Comparison of ENCODE assay signal across 18 mouse cellular contexts in the genomic region with DNA sequence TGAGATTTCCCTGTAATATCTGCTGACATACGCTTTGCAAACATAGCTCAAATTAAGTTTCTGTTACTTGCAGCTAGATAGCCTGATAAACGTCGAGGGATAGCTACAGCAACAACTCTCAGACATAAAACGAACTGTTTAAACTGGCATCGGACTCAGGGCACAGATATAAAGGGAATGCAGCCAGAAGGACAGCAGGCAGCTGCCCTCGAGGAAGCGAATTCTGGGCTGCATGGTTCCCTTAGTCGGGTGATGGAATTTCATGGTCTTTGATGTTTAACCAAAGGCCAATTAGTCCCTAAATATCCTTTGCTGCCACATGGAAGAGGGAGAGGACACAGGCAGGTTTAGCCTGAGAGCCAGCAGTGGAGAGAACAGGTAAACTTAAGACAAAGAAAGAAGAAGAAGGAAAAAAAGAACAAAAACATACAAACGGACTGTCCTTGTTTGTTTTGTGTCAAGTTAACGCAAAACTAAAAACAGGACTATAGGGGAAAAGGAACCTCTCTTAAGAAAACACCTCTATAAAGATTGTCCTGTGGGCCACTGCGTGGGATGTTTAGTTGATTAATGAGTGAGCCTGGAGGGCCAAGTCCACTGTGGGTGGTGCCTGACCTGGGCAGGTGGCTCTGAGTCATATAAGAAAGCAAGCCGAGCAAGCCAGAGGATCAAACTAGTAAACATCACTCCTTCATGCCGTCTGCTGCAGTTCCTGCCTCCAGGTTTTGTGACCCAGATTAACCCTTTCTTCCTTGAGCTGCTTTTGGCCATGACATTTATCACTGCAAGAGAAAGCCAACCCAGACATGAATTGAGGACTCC.
A peak's percentile ranks its signal among the peaks of the same experiment; 100 is the strongest.
DNase-seq lines count a peak whose midpoint lies in the region; ATAC-seq and TF ChIP-seq lines count a peak whose summit lies in the region.
"Had no signal": no experiment of that assay in that cellular context is flagged by ENCODE, and none has a peak within 500 bp of the region (broad histone marks: within the 10 kb centered on the region; RNA-seq: fewer than 3 reads in every experiment).

No protein-coding gene starts in this region.

- peak; percentile 96 for ATAC-seq in intestine, postnatal 0 days
- peak; percentile 83 for ATAC-seq in kidney, postnatal 0 days (replicated peaks; ENCODE audit: low FRiP score, low read depth)
- peak; percentile 72; the same call in 1 of the 2 replicates for ATAC-seq in stomach, embryonic 15.5 days (ENCODE audit: insufficient read depth, low FRiP score, low read depth)
- ATAC-seq: activated CD4-positive, CD25-positive, alpha-beta regulatory T cell, adult 4 months; inflammation-experienced regulatory T-cells, adult 6 months had no signal

- no peak overlapping the region for H3K9ac ChIP-seq in intestine, postnatal 0 days (ENCODE audit: low read depth, low read length)
- H3K9ac ChIP-seq in kidney, postnatal 0 days (ENCODE audit: low read depth, low read length) = no peak overlapping the region
- no peak overlapping the region for H3K9ac ChIP-seq in stomach, embryonic 15.5 days
- H3K9ac ChIP-seq: lung, embryonic 14.5 days; midbrain, embryonic 12.5 days had no signal

- no peaks in the 10 kb centered on the region for H3K9me3 ChIP-seq in intestine, postnatal 0 days (ENCODE audit: control insufficient read depth)
- H3K9me3 ChIP-seq in kidney, postnatal 0 days (replicated peaks; ENCODE audit: low read length) = no peaks in the 10 kb centered on the region
- no peaks in the 10 kb centered on the region for H3K9me3 ChIP-seq in stomach, embryonic 15.5 days
- H3K9me3 ChIP-seq: midbrain, embryonic 12.5 days had no signal

- WGBS in intestine, postnatal 0 days = 30% methylated on average over 13 of the region's 13 CpGs
- WGBS in kidney, postnatal 0 days = 19% methylated on average over 13 of the region's 13 CpGs
- WGBS in stomach, embryonic 15.5 days = 48% methylated on average over 13 of the region's 13 CpGs

- TF ChIP-seq CTCF in intestine, postnatal 0 days (IDR thresholded peaks at IDR 0.05; ENCODE audit: low read depth) = no peak
- TF ChIP-seq CTCF in kidney, postnatal 0 days (IDR thresholded peaks at IDR 0.05; ENCODE audit: low read depth) = no peak

- H3K4me3 ChIP-seq in intestine, postnatal 0 days (ENCODE audit: low read depth, low read length) = no peak overlapping the region
- no peak overlapping the region for H3K4me3 ChIP-seq in kidney, postnatal 0 days (replicated peaks; ENCODE audit: low read depth, low read length)
- H3K4me3 ChIP-seq in stomach, embryonic 15.5 days (replicated peaks) = no peak overlapping the region
- H3K4me3 ChIP-seq: midbrain, embryonic 12.5 days had no signal

- H3K4me1 ChIP-seq in intestine, postnatal 0 days (replicated peaks; ENCODE audit: control insufficient read depth, insufficient read depth, low read length) = no peaks in the 10 kb centered on the region
- no peaks in the 10 kb centered on the region for H3K4me1 ChIP-seq in kidney, postnatal 0 days (replicated peaks; ENCODE audit: insufficient read depth, low read length)
- no peaks in the 10 kb centered on the region for H3K4me1 ChIP-seq in stomach, embryonic 15.5 days

- H3K27ac ChIP-seq in intestine, postnatal 0 days (ENCODE audit: low read depth, low read length) = peak overlapping the region; percentile 29
- peak overlapping the region; percentile 1; the same call in 1 of the 2 replicates for H3K27ac ChIP-seq in kidney, postnatal 0 days
- no peak overlapping the region for H3K27ac ChIP-seq in stomach, embryonic 15.5 days
- H3K27ac ChIP-seq: macrophage; midbrain, embryonic 12.5 days had no signal

- H3K4me2 ChIP-seq in intestine, postnatal 0 days (replicated peaks; ENCODE audit: low read depth) = 0 out of 2 replicates have a peak overlapping the region, but pooled peaks have one; percentile 17
- H3K4me2 ChIP-seq in kidney, postnatal 0 days (ENCODE audit: low read length) = no peak overlapping the region
- H3K4me2 ChIP-seq in stomach, embryonic 15.5 days = no peak overlapping the region
- H3K4me2 ChIP-seq: heart, embryonic 11.5 days; lung, embryonic 14.5 days; midbrain, embryonic 12.5 days had no signal

- H3K27me3 ChIP-seq in intestine, postnatal 0 days (replicated peaks; ENCODE audit: control insufficient read depth, insufficient read depth, low read length) = no peaks in the 10 kb centered on the region
- no peaks in the 10 kb centered on the region for H3K27me3 ChIP-seq in kidney, postnatal 0 days (ENCODE audit: insufficient read depth, low read length)
- no peaks in the 10 kb centered on the region for H3K27me3 ChIP-seq in stomach, embryonic 15.5 days (replicated peaks)
- H3K27me3 ChIP-seq: CH12.LX; midbrain, embryonic 12.5 days had no signal

- DNase-seq in cerebellum, postnatal 14 days = peak; percentile 32 to 55
- DNase-seq in cerebellum, adult 11-12 months = no peak
- DNase-seq in kidney, postnatal 0 days (ENCODE audit: low spot score) = peak; percentile 56
- DNase-seq in layer of hippocampus, adult 9-10 months (ENCODE audit: low spot score) = no peak
- DNase-seq in adrenal gland, postnatal 10 days = no peak
- no peak for DNase-seq in gastrocnemius, postnatal 4 days (ENCODE audit: low spot score in 2 of 2)
- DNase-seq: heart, postnatal 4 days; layer of hippocampus, postnatal 36 days; lung, embryonic 14.5 days; thymus, postnatal 36 days had no signal

- no peaks in the 10 kb centered on the region for H3K36me3 ChIP-seq in intestine, postnatal 0 days (ENCODE audit: control insufficient read depth, insufficient read depth)
- no peaks in the 10 kb centered on the region for H3K36me3 ChIP-seq in kidney, postnatal 0 days (ENCODE audit: insufficient read depth, low read length)
- no peaks in the 10 kb centered on the region for H3K36me3 ChIP-seq in stomach, embryonic 15.5 days
- H3K36me3 ChIP-seq: midbrain, embryonic 12.5 days had no signal

Comparison
In these comparisons a context has a peak if more than half of its experiments do, and no peak if none do; other contexts are left out.
1. DNase-seq: peak in cerebellum, postnatal 14 days (2 of 2) and kidney, postnatal 0 days (single experiment); none in cerebellum, adult 11-12 months (single experiment), layer of hippocampus, adult 9-10 months (single experiment), adrenal gland, postnatal 10 days (single experiment) and gastrocnemius, postnatal 4 days (0 of 2).
2. Peak in every context shown above with its lines, with median percentiles within 50 percentile points of each other: ATAC-seq.